Mouse (Mus musculus): ENCODE data around the gene Nup205. TPM values are rescaled to one million over a fixed set of nuclear protein-coding genes. Genes with fewer than 3 reads are reported as not detected.

The Nup205 gene
- polyA plus RNA-seq, 1 experiment from 2014 or later = 23.0 TPM

DNA sequence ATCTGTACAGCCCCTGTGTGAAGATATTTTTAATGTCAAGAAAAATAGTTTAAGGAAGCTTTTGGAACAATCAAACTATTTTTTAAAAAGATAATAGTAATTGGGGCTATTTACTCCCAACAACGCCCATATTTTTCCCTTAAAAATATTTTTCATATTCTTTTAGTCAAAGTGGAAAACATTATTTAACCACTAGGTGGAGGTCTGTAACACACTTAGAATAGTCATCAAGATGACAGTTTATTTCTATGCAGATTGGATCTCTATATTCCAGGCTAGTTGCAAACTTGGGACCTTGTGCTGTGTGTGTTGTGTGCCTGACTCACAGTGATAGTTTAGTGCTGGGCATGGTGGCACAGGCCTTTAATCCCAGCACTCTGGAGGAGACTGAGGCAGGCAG, 52.2 kb downstream of the Nup205 start:
- Histone ChIP-seq H3K36me3 (ENCODE audit: control insufficient read depth, insufficient read depth) (peaks cover 57% of the 10 kb centered on the region), H3K27me3 (ENCODE audit: control insufficient read depth, insufficient read depth, low read length) (no peaks in the 10 kb centered on the region), H3K4me2 (ENCODE audit: low read depth, low read length) (no peak overlapping the region), H3K9me3 (replicated peaks; ENCODE audit: control insufficient read depth, low read length) (no peaks in the 10 kb centered on the region), H3K27ac (ENCODE audit: low read length) (no peak overlapping the region), H3K9ac (ENCODE audit: low read length) (no peak overlapping the region), H3K4me1 (ENCODE audit: control insufficient read depth, insufficient read depth, low read length) (no peaks in the 10 kb centered on the region), H3K4me3 (ENCODE audit: low read length) (no peak overlapping the region)
- no peak for ATAC-seq (replicated peaks; ENCODE audit: extremely low read depth, insufficient read depth, low FRiP score)
- 90% methylated on average over 1 of the region's 1 CpGs for WGBS

DNA sequence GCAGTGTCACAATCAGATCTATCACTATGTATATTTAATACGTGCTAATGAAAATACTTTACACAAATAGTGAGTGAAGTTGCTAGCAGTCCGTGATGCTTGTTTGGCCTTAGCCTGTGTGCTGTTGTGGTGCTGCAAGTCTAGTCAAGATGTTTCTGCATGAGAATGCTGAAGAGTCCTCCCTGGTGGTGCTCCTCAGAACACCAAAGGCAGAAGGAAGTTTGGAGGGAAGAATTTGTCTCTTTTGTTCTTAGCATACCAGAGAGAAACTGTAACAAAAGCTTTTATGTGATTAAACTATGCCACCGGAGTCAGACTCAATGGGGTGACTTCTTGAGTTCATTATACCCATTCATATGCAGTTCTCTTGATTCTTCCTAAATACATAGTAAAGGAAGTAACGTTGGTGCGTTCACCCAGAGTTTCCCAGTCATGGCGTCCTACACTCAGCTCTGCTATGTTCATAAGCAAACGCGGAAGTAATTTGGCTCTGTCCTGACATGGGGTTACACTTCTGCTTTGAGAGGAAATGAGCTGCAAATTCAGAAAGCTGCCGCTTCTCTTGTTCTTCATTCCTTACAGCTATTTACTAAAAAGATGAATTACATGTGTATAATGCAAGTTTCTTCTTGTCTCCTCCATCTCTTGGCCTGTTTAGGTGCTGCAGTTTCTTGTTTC, 59.0 kb downstream of the Nup205 start:
- Histone ChIP-seq H3K36me3 (ENCODE audit: control insufficient read depth, insufficient read depth) (peaks cover 56% of the 10 kb centered on the region), H3K27me3 (ENCODE audit: control insufficient read depth, insufficient read depth, low read length) (no peaks in the 10 kb centered on the region), H3K4me3 (ENCODE audit: low read length) (no peak overlapping the region), H3K4me2 (ENCODE audit: low read depth, low read length) (no peak overlapping the region), H3K27ac (ENCODE audit: low read length) (no peak overlapping the region), H3K4me1 (ENCODE audit: control insufficient read depth, insufficient read depth, low read length) (no peaks in the 10 kb centered on the region), H3K9me3 (replicated peaks; ENCODE audit: control insufficient read depth, low read length) (no peaks in the 10 kb centered on the region), H3K9ac (ENCODE audit: low read length) (no peak overlapping the region)
- no peak for ATAC-seq (replicated peaks; ENCODE audit: extremely low read depth, insufficient read depth, low FRiP score)
- WGBS = 90% methylated on average over 9 of the region's 9 CpGs

DNA sequence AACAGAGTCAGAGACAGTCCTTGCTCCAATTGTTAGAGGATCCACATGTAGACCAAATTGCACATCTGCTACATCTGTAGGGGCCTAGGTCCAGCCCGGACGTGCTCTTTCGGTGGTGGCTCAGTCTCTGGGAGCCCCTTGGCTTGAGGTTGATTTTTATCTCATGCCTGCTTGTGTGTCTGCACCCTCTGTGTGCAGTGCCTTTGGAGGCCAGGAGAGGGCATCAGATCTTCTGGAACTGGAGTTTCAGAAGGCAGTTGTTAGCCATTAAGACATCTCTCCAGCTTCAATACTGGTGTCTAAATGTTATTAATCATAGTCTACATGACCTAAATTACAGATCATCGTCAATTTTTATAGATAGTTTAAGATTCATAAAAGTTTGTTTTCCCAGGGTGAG, 66.0 kb downstream of the Nup205 start:
- no peak for ATAC-seq (replicated peaks; ENCODE audit: extremely low read depth, insufficient read depth, low FRiP score)
- Histone ChIP-seq H3K9me3 (replicated peaks; ENCODE audit: control insufficient read depth, low read length) (peaks cover 4% of the 10 kb centered on the region; the same call in 1 of the 2 replicates), H3K4me2 (ENCODE audit: low read depth, low read length) (no peak overlapping the region), H3K27me3 (ENCODE audit: control insufficient read depth, insufficient read depth, low read length) (no peaks in the 10 kb centered on the region), H3K27ac (ENCODE audit: low read length) (no peak overlapping the region), H3K4me3 (ENCODE audit: low read length) (no peak overlapping the region), H3K9ac (ENCODE audit: low read length) (no peak overlapping the region), H3K36me3 (ENCODE audit: control insufficient read depth, insufficient read depth) (peaks cover 55% of the 10 kb centered on the region), H3K4me1 (ENCODE audit: control insufficient read depth, insufficient read depth, low read length) (no peaks in the 10 kb centered on the region)
- WGBS = 97% methylated on average over 4 of the region's 4 CpGs

DNA sequence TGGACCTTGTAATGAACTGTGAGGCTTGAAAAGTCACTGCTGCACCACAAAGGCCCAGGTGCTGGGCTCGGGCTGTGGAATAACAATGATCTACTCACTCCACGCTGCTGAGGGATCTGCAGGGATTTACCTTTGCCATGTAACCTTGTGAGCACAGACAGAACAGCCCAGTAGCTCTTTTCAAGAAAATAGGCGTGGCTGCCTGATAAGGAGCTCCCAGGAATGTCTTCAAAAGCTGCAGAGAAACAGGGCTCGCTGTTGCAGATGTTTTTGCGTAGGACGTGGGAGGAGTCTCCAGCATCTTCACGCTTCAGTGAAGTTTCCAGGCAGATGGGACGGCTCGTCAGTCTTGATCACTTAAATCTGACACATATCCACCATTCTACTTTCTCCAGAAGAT, 66.8 kb downstream of the Nup205 start:
- H3K4me3 ChIP-seq (ENCODE audit: low read length) = no peak overlapping the region
- H3K4me1 ChIP-seq (ENCODE audit: control insufficient read depth, insufficient read depth, low read length) = no peaks in the 10 kb centered on the region
- H3K27me3 ChIP-seq (ENCODE audit: control insufficient read depth, insufficient read depth, low read length) = no peaks in the 10 kb centered on the region
- H3K4me2 ChIP-seq (ENCODE audit: low read depth, low read length) = no peak overlapping the region
- peaks cover 4% of the 10 kb centered on the region; the same call in 1 of the 2 replicates for H3K9me3 ChIP-seq (replicated peaks; ENCODE audit: control insufficient read depth, low read length)
- H3K27ac ChIP-seq (ENCODE audit: low read length) = no peak overlapping the region
- ATAC-seq (replicated peaks; ENCODE audit: extremely low read depth, insufficient read depth, low FRiP score) = no peak
- H3K9ac ChIP-seq (ENCODE audit: low read length) = no peak overlapping the region
- WGBS = 76% methylated on average over 9 of the region's 9 CpGs
- peaks cover 53% of the 10 kb centered on the region for H3K36me3 ChIP-seq (ENCODE audit: control insufficient read depth, insufficient read depth)

DNA sequence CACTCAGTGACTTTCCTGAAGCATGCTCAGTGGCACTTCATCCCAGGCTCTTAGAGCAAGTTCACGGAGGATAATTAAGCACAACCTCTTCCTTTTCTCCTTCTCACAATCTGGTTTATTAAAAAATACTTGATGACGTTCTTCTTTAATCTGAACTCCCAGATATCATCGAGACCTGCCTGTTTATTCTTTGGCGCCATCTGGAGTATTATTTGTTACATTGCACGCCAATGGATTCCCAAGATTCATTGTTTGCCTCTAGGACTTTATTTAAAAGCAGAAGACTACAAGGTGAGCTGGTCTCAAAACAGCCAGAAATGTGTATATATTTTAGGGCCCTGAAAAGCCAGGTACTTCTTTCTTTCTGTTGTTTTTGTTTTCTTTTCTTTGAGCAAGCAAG, 67.9 kb downstream of the Nup205 start:
- Histone ChIP-seq H3K4me3 (ENCODE audit: low read length) (no peak overlapping the region), H3K27ac (ENCODE audit: low read length) (no peak overlapping the region), H3K9me3 (replicated peaks; ENCODE audit: control insufficient read depth, low read length) (peaks cover 4% of the 10 kb centered on the region; the same call in 1 of the 2 replicates), H3K27me3 (ENCODE audit: control insufficient read depth, insufficient read depth, low read length) (no peaks in the 10 kb centered on the region), H3K4me2 (ENCODE audit: low read depth, low read length) (no peak overlapping the region), H3K9ac (ENCODE audit: low read length) (no peak overlapping the region), H3K4me1 (ENCODE audit: control insufficient read depth, insufficient read depth, low read length) (no peaks in the 10 kb centered on the region), H3K36me3 (ENCODE audit: control insufficient read depth, insufficient read depth) (peaks cover 46% of the 10 kb centered on the region)
- 52% methylated on average over 5 of the region's 5 CpGs for WGBS
- ATAC-seq (replicated peaks; ENCODE audit: extremely low read depth, insufficient read depth, low FRiP score) = no peak

DNA sequence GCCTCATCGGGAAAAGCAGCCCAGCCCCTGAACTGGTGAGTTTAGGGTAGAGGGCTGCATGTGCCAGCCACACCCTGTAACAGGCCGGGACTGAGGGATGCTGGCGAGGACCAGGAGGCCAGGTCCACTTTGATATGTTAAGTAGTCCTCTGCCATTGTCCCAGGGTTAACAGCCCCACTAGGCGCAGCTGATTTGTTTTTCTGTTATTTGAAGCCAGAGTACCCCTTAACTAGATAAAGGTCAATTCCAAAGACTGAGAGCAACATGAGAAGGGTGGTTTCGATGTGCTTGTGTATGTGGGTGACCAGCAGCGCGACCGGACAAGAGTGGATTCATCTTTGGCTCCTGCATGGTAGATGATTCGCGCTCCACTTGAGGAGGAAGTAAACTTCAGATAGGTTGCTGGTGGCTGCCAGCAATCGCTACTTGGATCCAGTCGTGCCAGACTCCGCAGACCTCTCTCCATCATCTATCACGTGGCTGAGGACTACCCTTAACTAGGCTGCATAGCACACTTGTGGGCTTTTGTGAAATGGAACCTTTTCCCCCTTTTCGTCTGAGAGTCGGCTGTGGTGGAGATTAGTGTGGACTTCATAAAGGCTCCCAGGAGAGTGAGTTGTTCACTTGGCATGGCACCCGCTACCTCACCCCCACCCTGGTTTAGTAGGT, 74.7 kb downstream of the Nup205 start:
- 65% methylated on average over 17 of the region's 17 CpGs for WGBS
- Histone ChIP-seq H3K9me3 (replicated peaks; ENCODE audit: control insufficient read depth, low read length) (no peaks in the 10 kb centered on the region), H3K4me3 (ENCODE audit: low read length) (no peak overlapping the region), H3K4me2 (ENCODE audit: low read depth, low read length) (peak overlapping the region; percentile 79; the same call in 1 of the 2 replicates), H3K36me3 (ENCODE audit: control insufficient read depth, insufficient read depth) (peaks cover 2% of the 10 kb centered on the region; the same call in 1 of the 2 replicates), H3K27me3 (ENCODE audit: control insufficient read depth, insufficient read depth, low read length) (no peaks in the 10 kb centered on the region), H3K9ac (ENCODE audit: low read length) (peak overlapping the region; percentile 55), H3K27ac (ENCODE audit: low read length) (peak overlapping the region; percentile 41; the same call in 1 of the 2 replicates), H3K4me1 (ENCODE audit: control insufficient read depth, insufficient read depth, low read length) (peaks cover 38% of the 10 kb centered on the region)
- ATAC-seq (replicated peaks; ENCODE audit: extremely low read depth, insufficient read depth, low FRiP score) = peak; percentile 3; the same call in 1 of the 2 replicates

DNA sequence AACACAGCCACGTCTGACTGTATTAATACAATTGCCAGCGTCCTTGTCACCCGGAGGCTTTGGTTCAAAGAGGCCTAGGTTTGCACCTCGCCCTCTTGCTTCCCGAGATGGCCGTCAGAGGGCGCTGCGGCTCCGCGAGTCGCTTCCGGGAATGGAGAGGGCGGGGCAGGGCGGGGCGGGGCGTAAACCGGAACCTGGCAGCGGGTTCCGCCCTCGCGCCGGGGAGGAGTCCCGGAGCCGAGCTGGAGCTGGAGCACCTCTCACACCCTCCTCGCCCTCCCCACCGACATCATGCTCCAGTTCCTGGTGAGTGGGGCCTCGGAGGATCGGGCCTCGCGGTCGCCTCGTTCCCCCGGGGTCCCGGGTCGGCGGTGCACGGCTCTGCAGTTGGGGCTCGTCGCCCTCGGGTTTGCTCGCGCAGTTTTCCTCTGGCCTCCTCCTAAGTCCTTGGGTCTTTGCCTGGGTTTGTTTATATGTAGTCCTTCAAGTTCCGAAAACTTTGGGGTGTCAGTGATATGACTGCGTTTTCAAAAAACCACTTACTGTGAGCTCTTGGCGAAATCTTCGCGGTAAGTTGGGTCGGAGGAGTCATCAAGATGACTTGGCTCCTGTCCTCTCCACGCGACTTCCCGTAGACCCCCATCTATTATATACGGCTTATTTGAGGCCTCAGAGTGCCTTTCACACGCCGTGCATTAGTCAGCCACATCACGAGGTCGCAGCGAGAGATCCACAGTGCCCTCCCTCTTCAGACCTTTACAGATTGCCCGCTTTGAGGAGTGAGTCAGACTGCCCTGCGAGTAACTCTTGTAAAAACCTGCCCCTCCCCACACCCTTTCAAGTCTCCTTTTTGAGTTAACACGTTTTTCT, 75.5 kb downstream of the Nup205 start:
- H3K4me1 ChIP-seq (ENCODE audit: control insufficient read depth, insufficient read depth, low read length) = peaks cover 45% of the 10 kb centered on the region
- peak overlapping the region; percentile 96 for H3K27ac ChIP-seq (ENCODE audit: low read length)
- H3K4me3 ChIP-seq (ENCODE audit: low read length) = peak overlapping the region; percentile 90
- ATAC-seq (replicated peaks; ENCODE audit: extremely low read depth, insufficient read depth, low FRiP score) = peak; percentile 92
- WGBS = under 1% methylated on average over 60 of the region's 60 CpGs
- no peaks in the 10 kb centered on the region for H3K27me3 ChIP-seq (ENCODE audit: control insufficient read depth, insufficient read depth, low read length)
- H3K9me3 ChIP-seq (replicated peaks; ENCODE audit: control insufficient read depth, low read length) = no peaks in the 10 kb centered on the region
- H3K36me3 ChIP-seq (ENCODE audit: control insufficient read depth, insufficient read depth) = no peaks in the 10 kb centered on the region
- peak overlapping the region; percentile 79 for H3K4me2 ChIP-seq (ENCODE audit: low read depth, low read length)
- H3K9ac ChIP-seq (ENCODE audit: low read length) = peak overlapping the region; percentile 95

DNA sequence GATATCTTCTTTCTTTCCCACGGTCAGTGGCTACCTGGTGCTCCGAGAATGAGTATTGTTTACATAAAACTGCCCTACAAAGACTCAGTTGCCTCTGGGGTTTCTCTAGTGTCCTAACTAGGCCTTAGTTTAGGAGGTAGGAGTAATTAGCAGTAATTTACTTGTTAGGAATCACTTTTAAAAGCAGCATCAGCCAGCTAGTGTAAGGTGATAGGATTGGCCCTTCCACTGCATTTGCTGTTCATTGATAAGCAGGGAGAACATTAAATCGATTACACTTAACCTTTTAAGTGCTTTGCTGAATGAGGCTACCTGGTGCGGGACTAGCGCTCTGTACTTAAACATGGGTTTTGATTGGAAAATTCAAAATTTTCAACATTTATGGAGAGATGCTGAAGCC, 76.3 kb downstream of the Nup205 start:
- peak overlapping the region; percentile 79 for H3K4me2 ChIP-seq (ENCODE audit: low read depth, low read length)
- no peak for ATAC-seq (replicated peaks; ENCODE audit: extremely low read depth, insufficient read depth, low FRiP score)
- peak overlapping the region; percentile 95 for H3K9ac ChIP-seq (ENCODE audit: low read length)
- no peaks in the 10 kb centered on the region for H3K36me3 ChIP-seq (ENCODE audit: control insufficient read depth, insufficient read depth)
- H3K9me3 ChIP-seq (replicated peaks; ENCODE audit: control insufficient read depth, low read length) = no peaks in the 10 kb centered on the region
- peaks cover 51% of the 10 kb centered on the region for H3K4me1 ChIP-seq (ENCODE audit: control insufficient read depth, insufficient read depth, low read length)
- peak overlapping the region; percentile 96 for H3K27ac ChIP-seq (ENCODE audit: low read length)
- H3K4me3 ChIP-seq (ENCODE audit: low read length) = peak overlapping the region; percentile 90
- H3K27me3 ChIP-seq (ENCODE audit: control insufficient read depth, insufficient read depth, low read length) = no peaks in the 10 kb centered on the region
- WGBS = 43% methylated on average over 5 of the region's 5 CpGs
